Mouse (Mus musculus) mature B cell (primary cell): Measurements from ENCODE around the gene Ankrd45.
"Not testable (repeated sequence)": the region's sequence is repeated elsewhere in the genome, so short reads cannot be mapped to it uniquely, and the experiment has no call there.

Experiments used
- in situ Hi-C: fragments of 300-500 bp; cut with MboI; formaldehyde crosslinking; loops from 2 replicates; pipeline ENCODE4 v1.14.3; 2019

Ankrd45 gene

DNA sequence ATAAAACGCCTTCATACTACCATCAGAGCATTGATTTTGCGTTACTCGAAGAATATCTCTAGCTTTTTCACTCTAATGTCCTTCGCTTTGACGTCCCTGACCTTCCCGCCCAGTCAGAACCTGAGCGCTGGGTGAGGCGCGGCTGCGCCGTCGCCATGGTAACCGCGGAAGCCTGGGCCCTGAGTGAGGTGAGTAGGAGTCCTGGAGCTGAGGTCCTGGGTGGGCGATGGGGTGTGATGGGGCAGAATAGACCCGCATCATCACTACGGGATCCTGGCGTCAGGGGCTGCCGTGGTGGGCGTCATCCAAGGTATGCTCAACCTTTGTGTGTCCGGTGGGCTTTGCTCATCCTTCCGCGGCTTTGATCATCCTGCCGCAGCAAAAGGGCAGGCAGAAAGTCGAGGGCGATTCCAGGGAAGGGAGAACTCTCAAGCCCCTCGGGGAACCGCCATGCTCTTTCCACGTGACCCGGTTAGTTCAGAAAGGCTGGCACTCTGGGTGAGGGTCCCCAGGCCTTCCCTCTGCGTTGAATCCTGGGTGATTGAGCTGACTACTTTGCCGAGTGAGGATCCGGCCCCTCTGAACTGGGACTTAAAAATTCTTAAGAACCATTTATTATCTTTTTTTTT lies at the start of gene Ankrd45:
TSS of gene Ankrd45 (plus strand) at position 161 of the 629 bp plus-strand sequence.
- in situ Hi-C loops: no loop called here

DNA sequence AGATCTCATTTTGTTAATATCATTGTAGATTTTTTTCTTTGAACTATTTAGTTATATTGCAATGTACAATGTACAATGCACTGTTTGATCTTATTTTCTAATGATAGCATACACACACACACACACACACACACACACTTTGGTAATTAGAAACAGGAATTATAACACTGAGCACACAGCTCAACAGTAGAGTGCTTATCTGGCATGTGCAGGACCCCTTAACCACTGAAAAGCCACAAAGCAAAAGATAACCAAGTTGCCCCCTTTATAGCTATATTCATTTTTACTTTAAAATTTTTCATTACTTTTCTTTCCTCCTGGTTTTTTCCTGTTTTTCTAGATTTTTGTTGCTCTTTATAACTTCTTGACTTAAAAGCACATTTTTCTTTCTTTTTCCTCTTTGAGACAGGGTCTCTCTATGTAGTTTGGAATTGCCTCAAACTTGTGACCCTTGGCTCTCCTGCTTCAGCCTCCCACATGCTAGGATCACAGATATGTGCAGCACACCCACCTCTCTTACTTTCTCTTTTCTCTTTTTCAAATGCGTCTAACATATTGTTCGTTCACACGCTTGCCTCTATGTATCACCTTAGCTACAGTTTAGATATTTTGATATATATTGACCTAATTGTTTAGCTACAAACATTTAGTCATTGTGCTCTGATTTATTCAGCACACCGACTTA lies 42.6 kb upstream of the Ankrd45 start:
- in situ Hi-C loops: no loop called here

DNA sequence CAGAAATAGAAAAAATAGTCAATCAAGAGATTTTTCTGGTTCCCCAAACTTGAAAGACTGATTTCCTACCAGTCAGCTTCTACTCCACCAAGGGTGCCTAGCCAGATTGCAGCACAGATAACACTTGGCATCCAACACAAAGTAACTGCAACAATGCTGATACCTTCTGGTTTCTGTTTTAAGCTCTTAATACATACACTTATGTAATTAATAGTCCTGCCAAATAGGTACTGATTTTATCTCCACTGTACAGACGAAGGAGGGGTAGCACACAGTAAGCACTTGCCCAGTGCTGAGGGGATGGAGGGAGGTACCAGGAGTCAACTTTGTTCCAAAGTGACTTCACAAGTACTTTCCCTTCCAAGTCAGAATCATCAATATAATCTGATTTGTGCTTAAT lies 38.6 kb upstream of the Ankrd45 start:
- in situ Hi-C loops: no loop called here

DNA sequence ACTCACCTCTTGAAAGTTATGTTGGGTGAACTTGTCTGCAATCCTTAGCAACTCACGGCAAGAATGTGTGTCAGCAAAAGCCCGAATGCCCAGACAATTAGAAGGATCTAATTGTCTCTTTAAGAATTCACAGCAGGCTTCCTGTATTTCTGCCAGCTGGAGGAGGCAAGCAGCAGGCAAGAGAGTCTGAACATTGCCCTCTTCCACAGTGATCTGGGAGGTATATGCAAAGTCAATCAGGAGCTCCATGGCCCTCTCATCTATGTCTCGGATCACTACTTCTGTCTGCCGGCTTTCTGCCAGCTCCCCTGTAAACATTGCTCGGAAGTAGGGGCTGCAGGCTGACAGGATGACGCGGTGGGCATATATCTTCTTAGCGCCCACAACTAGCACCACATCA lies 33.3 kb upstream of the Ankrd45 start:
- in situ Hi-C loops: no loop called here

GRCm38 (mm10) chr1:161114591-161114990 lies 27.9 kb upstream of the Ankrd45 start:
- in situ Hi-C loops: no loop called here

- in situ Hi-C loops: no loop called here
Observed at GRCm38 (mm10) chr1:161122661-161123418, 19.7 kb upstream of the Ankrd45 start.

DNA sequence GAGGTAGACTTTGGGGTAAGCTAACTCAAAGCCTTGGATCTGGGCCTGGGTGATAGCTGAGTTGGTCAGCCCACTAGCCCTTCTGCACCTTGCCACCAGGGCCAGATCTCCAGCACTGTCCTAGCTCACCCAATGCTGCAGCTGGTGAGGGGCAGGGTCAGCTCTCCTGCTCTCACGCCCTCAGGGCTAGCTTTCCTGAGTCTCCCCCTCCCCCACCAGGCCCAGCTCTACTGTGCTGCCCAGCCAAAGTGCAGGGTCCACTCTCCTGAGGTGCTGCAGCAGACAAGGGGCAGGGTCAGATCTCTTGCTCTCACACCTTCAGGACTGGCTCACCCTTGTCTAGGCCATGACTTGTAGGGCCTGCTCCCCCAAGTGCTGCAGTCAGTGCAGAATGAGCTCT lies 16.0 kb upstream of the Ankrd45 start:
- in situ Hi-C loops: no loop called here

- in situ Hi-C loops: no loop called here
Observed at GRCm38 (mm10) chr1:161130726-161131664, 11.5 kb upstream of the Ankrd45 start, which contains the start of gene Klhl20. TSS of gene Klhl20 (minus strand) at chr1:161131511.

GRCm38 (mm10) chr1:161139496-161139895 lies 3.0 kb upstream of the Ankrd45 start:
- in situ Hi-C loops: no loop called here

DNA sequence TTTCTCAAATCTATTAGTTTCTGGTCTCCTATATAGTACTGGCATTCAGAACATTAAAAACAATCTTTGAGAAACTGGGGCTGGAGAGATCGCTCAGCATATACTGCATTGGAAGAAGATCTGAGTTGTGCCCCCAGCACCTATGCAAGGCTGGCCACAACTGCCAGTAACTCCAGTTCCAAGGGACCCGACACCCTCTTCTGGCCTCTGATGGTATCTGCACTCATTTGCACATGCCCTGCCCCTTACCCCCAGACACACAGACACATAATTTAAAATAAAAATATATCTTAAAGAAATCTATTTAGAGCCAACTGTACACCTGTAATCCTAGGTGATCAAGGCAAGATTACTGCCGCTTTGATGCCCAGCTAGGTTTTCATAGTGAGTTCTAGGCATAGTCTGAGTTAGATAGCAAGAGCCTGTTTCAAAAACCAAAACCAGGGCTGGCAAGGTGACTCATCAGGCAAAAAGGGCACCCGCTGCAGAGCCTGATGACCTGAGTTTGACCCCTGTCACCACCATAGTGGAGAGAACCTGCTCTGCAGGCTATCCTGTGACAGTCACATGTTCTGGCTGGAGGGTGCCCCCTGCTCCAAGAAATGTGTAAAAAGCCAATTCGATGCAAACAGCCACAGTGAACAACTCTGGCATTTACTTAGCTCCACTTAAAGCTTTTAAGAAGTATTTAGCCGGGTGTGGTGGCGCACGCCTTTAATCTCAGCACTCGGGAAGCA lies 2.3 kb upstream of the Ankrd45 start:
- in situ Hi-C loops: no loop called here

GRCm38 (mm10) chr1:161143216-161143615 lies 725 bp downstream of the Ankrd45 start:
- in situ Hi-C loops: no loop called here

- in situ Hi-C loops: not testable (repeated sequence)
Observed at GRCm38 (mm10) chr1:161145611-161146010, 3.1 kb downstream of the Ankrd45 start.

GRCm38 (mm10) chr1:161147888-161148287 lies 5.4 kb downstream of the Ankrd45 start:
- in situ Hi-C loops: no loop called here

GRCm38 (mm10) chr1:161151098-161151497 lies 8.6 kb downstream of the Ankrd45 start:
- in situ Hi-C loops: no loop called here

DNA sequence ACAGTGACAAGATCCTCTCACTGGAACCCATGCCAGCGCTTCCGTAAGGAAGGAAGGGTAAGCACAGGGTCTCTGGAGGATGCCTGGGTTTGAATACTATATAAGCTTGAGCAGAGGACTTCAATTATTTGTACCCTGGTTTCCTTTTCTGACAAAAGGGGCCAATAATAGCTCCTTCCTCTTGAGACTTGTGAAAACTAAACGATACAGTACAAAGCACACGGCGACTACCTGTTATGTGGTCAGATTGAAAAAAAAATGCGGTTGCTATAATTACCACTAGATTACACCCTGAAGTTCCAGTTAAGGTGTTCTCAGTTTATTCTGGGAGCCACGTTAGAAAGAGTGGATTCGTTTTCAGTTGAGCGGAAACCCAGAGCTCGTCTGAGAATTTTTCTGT lies 14.1 kb downstream of the Ankrd45 start:
- in situ Hi-C loops: no loop called here

DNA sequence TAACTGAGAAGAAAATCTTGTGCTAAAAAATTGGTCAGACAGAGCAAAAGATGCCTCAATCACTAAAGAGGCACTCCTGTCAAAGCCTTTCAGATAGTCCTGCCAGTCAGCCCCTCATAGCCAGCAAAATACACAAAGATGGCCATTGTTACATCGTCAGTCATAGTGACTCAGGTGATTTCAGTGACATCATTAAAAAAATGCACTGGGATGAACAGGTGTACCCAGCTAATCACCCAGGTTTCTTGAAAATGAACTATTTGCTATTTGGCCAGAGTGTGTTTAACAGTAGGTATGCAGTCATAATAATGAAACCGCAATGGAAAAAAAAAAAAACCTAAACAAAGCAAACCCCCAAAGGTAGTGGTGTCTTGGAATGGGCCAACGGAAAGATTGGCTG lies 16.7 kb downstream of the Ankrd45 start, which contains the start of gene Tex50:
TSS of gene Tex50 (minus strand) at position 101 of the 400 bp plus-strand sequence.
- in situ Hi-C loops: no loop called here

DNA sequence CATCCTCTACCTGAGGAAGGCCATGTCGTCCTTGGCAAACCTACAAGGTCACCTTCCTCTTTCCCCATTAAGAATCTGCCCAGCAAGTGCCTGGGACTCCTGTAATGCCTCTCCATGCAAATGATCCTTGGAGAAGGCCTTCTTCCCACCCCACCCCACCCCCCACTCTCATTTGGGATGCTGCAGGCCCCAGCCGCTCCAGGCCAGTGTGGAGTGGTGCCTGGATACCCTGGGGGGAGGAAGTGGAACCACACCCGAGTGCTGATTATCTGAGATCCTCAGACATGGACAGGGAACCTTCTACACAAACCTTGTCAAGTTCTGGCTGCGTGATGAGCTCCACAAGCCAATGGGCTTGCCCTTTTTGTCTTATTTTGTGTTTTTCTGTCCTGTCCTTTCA lies 17.8 kb downstream of the Ankrd45 start:
- in situ Hi-C loops: no loop called here

GRCm38 (mm10) chr1:161170651-161171050 lies 28.2 kb downstream of the Ankrd45 start:
- in situ Hi-C loops: no loop called here

DNA sequence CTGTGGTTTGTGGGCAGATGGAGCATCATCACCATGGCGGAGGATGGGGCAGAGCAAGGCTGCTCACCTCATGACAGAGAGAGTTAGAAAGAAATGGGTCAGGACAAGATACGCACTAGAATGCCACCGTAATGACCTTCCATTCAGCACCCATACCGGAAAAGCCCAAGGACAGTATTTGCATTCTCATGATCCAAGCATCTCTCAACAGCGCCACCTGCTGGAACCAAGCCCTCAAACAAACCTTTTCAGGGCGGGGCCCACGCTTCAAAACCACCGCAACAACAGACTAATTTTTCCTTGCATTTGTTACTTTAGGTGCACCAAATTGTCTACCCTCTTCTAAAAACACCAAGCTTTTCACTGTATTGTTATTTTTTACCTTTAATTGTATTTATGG lies 38.2 kb downstream of the Ankrd45 start:
- in situ Hi-C loops: no loop called here

DNA sequence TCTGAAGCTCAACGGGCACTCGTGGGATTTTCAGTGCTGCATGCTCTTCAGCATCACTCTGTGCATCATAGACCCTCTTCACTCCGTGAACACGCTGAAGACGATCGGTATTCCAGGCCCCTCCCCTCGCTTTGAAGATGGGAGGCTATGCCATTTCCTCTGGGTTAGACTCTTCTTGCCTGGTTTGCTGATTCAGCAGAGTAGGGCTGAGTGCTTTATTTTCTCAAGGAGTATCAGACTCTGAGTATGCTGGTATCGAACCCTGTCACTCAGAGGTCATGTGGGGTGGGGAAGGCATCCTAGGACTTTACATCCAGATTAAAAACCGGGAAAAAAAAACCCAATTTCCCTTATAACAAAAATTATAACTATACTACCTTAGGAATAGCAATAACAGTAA lies 39.9 kb downstream of the Ankrd45 start:
- in situ Hi-C loops: no loop called here

DNA sequence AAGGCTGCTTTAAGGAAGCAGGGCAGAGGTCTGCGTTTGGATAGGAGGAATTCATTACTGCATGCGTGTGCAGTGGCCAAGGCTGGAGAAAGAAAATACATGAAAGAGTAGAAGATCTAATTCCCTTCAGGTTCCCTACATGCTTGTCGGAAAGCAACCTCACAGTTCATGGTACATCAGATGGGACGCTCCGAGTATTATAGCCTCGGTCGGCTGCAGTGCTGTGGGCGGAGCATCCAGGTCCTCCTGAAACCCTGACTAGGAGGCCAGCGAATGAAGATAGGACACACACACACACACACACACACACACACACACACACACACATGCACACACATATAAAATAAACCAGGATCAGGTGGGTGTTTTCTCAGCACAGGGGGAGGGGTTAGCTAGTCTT lies 41.2 kb downstream of the Ankrd45 start:
- in situ Hi-C loops: no loop called here
